Mouse (Mus musculus) left cerebral cortex, adult 8-10 months (tissue): ENCODE results near the gene Far2. TPM values are rescaled to one million over a fixed set of nuclear protein-coding genes. Genes with fewer than 3 reads are reported as not detected.

Source experiments
- DNase-seq, 2 experiments: peaks; one replicate each; pipeline ENCODE4 v3.0.0; 2022; ENCODE audit warnings: low spot score in 2 of 2
- total RNA-seq, 4 experiments: library from RNA; stranded (reverse); gene quantifications; 2 replicates each; pipeline ENCODE4 v1.2.4; 2022

The Far2 gene
- 10 to 100 TPM; 20.0 to 22.4 (median 21.7) TPM for total RNA-seq

- DNase-seq: peak; percentile 32 to 45
These were observed at the start of gene Far2 for GRCm38 (mm10) chr6:148046881-148047649. Gene Far2 (plus strand): TSS chr6:148047259.

- no peak for DNase-seq
These were observed 46.6 kb upstream of the Far2 start for GRCm38 (mm10) chr6:148000483-148000882.

GRCm38 (mm10) chr6:148001071-148001470 is 46.0 kb upstream of the Far2 start:
- DNase-seq: no peak

GRCm38 (mm10) chr6:148006118-148006837 is 40.8 kb upstream of the Far2 start:
- DNase-seq: no peak

- DNase-seq: no peak
These were observed 6.3 kb upstream of the Far2 start for GRCm38 (mm10) chr6:148040759-148041158.

- no peak for DNase-seq
These were observed 560 bp downstream of the Far2 start for GRCm38 (mm10) chr6:148047650-148047988.

GRCm38 (mm10) chr6:148063131-148063530 is 16.1 kb downstream of the Far2 start:
- DNase-seq: no peak

GRCm38 (mm10) chr6:148066267-148066666 is 19.2 kb downstream of the Far2 start:
- DNase-seq: no peak

- DNase-seq: no peak
These were observed 21.7 kb downstream of the Far2 start for GRCm38 (mm10) chr6:148068786-148069185.

GRCm38 (mm10) chr6:148073599-148073998 is 26.5 kb downstream of the Far2 start:
- DNase-seq: no peak

GRCm38 (mm10) chr6:148074211-148074864 is 27.3 kb downstream of the Far2 start:
- no peak for DNase-seq

GRCm38 (mm10) chr6:148083864-148084263 is 36.8 kb downstream of the Far2 start:
- DNase-seq: no peak

- no peak for DNase-seq
These were observed 37.3 kb downstream of the Far2 start for GRCm38 (mm10) chr6:148084403-148084802.

- no peak for DNase-seq
These were observed 50.0 kb downstream of the Far2 start for GRCm38 (mm10) chr6:148097039-148097438.

- DNase-seq: no peak
These were observed 54.9 kb downstream of the Far2 start for GRCm38 (mm10) chr6:148101977-148102376.

GRCm38 (mm10) chr6:148102434-148102833 is 55.4 kb downstream of the Far2 start:
- DNase-seq: no peak

GRCm38 (mm10) chr6:148104212-148104611 is 57.2 kb downstream of the Far2 start:
- no peak for DNase-seq

- no peak for DNase-seq
These were observed 58.7 kb downstream of the Far2 start for GRCm38 (mm10) chr6:148105722-148106268.

GRCm38 (mm10) chr6:148108741-148109472 is 61.8 kb downstream of the Far2 start:
- no peak for DNase-seq

- no peak for DNase-seq
These were observed 64.1 kb downstream of the Far2 start for GRCm38 (mm10) chr6:148110996-148111633.

- DNase-seq: no peak
These were observed 69.3 kb downstream of the Far2 start for GRCm38 (mm10) chr6:148116371-148116770.
